Mouse (Mus musculus): ENCODE measurements around the gene Cct5. TPM values are rescaled to one million over a fixed set of nuclear protein-coding genes. Genes with fewer than 3 reads are reported as not detected.

Gene Cct5
- total and polyA plus RNA-seq, 3 experiments = 858 to 1,445 (median 883) TPM

GRCm38 (mm10) chr15:31573287-31573686 is 28.3 kb downstream of the Cct5 start:
- Histone ChIP-seq H3K27ac (ENCODE audit: insufficient read depth, low read depth) (no peak overlapping the region), H3K36me3 (replicated peaks in 1 of 2; ENCODE audit: control insufficient read depth in 1 of 2, insufficient read depth in 1 of 2, low read length in 1 of 2) (no peaks in the 10 kb centered on the region), H3K4me1 (ENCODE audit: control insufficient read depth in 1 of 2, insufficient read depth in 2 of 2) (peaks cover 0 to 22% of the 10 kb centered on the region in 2 experiments; a peak in 2 of 4 replicates), H3K4me3 (replicated peaks in 1 of 3; ENCODE audit: low read depth in 2 of 3, low read length in 2 of 3, poor library complexity in 1 of 3) (no peak overlapping the region), H3K4me2 (ENCODE audit: insufficient read depth, low read depth, poor library complexity, severe bottlenecking) (no peak overlapping the region), H3K79me2 (replicated peaks; ENCODE audit: control insufficient read depth, extremely low read depth, insufficient read depth, poor library complexity, severe bottlenecking) (no peaks in the 10 kb centered on the region), H3K9me3 (replicated peaks; ENCODE audit: low read length) (no peaks in the 10 kb centered on the region), H3K9ac (ENCODE audit: insufficient read depth, low read depth) (no peak overlapping the region), H3K27me3 (replicated peaks) (no peaks in the 10 kb centered on the region)
- in situ Hi-C loops (cut with MboI; ENCODE audit: low pct_ligation_motif_present, low pct_unique_long_range_greater_than_20kb, low sequenced_read_pairs) = no loop called here
- TF ChIP-seq RCOR1 (conservative IDR thresholded peaks at IDR 0.05; ENCODE audit: low read depth, low read length) (no peak), PAX5 (IDR thresholded peaks at IDR 0.05; ENCODE audit: low read length) (no peak), MAFK (IDR thresholded peaks at IDR 0.05; ENCODE audit: insufficient replicate concordance, low read length) (no peak), JUN (IDR thresholded peaks at IDR 0.05; ENCODE audit: insufficient read depth, low read depth, low read length) (no peak), POLR2A (IDR thresholded peaks at IDR 0.05; ENCODE audit: low read depth, low read length) (no peak), GABPA (IDR thresholded peaks at IDR 0.05; ENCODE audit: insufficient replicate concordance, low read depth, low read length) (no peak), MEF2A (IDR thresholded peaks at IDR 0.05; ENCODE audit: borderline replicate concordance, low read depth, low read length) (no peak), CHD1 (IDR thresholded peaks at IDR 0.05; ENCODE audit: low read depth, low read length) (no peak)
- no peak for DNase-seq (ENCODE audit: extremely low read depth)
- dilution Hi-C loops (cut with MboI; ENCODE audit: extremely low pct_ligation_motif_present, extremely low pct_unique_long_range_greater_than_20kb, low sequenced_read_pairs) = no loop called here

GRCm38 (mm10) chr15:31571906-31572722 is 29.5 kb downstream of the Cct5 start:
- no peak for TF ChIP-seq TCF12 (IDR thresholded peaks at IDR 0.05; ENCODE audit: low read depth, low read length)
- TF ChIP-seq POLR2A (IDR thresholded peaks at IDR 0.05; ENCODE audit: low read depth, low read length) = no peak
- TF ChIP-seq RAD21 (IDR thresholded peaks at IDR 0.05; ENCODE audit: low read depth, low read length) = no peak
- no peak for TF ChIP-seq RCOR1 (conservative IDR thresholded peaks at IDR 0.05; ENCODE audit: low read depth, low read length)
- TF ChIP-seq BHLHE40 (IDR thresholded peaks at IDR 0.05; ENCODE audit: low read depth, low read length) = no peak

DNA sequence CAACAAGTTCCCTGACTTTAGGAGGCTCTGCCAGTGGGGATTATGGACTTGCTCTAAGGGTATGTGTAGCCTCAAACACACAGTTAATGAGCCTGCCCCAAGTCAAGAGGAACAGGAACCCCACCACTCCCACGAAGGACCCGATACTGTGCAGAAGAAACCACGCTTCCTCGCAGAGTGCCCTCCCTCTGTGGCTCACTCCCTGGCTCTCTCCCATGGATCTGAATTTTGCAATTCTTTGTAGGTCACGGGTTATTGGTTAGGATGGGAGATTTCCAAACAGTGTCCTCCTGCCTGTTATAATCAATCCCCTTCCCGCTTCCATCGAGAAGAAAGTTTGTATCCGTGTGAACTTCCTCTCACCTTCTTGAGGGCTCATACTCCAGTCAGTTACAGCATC is 30.6 kb downstream of the Cct5 start:
- Histone ChIP-seq H3K4me1 (ENCODE audit: control insufficient read depth in 1 of 2, insufficient read depth in 2 of 2) (peaks cover 0 to 22% of the 10 kb centered on the region in 2 experiments; a peak in 2 of 4 replicates), H3K27me3 (replicated peaks) (no peaks in the 10 kb centered on the region), H3K9ac (ENCODE audit: insufficient read depth, low read depth) (no peak overlapping the region), H3K9me3 (replicated peaks; ENCODE audit: low read length) (no peaks in the 10 kb centered on the region), H3K4me2 (ENCODE audit: insufficient read depth, low read depth, poor library complexity, severe bottlenecking) (no peak overlapping the region), H3K4me3 (replicated peaks in 1 of 3; ENCODE audit: low read depth in 2 of 3, low read length in 2 of 3, poor library complexity in 1 of 3) (no peak overlapping the region), H3K36me3 (replicated peaks in 1 of 2; ENCODE audit: control insufficient read depth in 1 of 2, insufficient read depth in 1 of 2, low read length in 1 of 2) (no peaks in the 10 kb centered on the region), H3K27ac (ENCODE audit: insufficient read depth, low read depth) (no peak overlapping the region), H3K79me2 (replicated peaks; ENCODE audit: control insufficient read depth, extremely low read depth, insufficient read depth, poor library complexity, severe bottlenecking) (no peaks in the 10 kb centered on the region)
- in situ Hi-C loops (cut with MboI; ENCODE audit: low pct_ligation_motif_present, low pct_unique_long_range_greater_than_20kb, low sequenced_read_pairs) (no loop called here), dilution Hi-C loops (cut with MboI; ENCODE audit: extremely low pct_ligation_motif_present, extremely low pct_unique_long_range_greater_than_20kb, low sequenced_read_pairs) (no loop called here)
- DNase-seq (ENCODE audit: extremely low read depth) = no peak
- no peak for TF ChIP-seq GABPA (IDR thresholded peaks at IDR 0.05; ENCODE audit: insufficient replicate concordance, low read depth, low read length)
- no peak for TF ChIP-seq ELF1 (IDR thresholded peaks at IDR 0.05; ENCODE audit: low read depth, low read length)
- no peak for TF ChIP-seq ZNF384 (IDR thresholded peaks at IDR 0.05; ENCODE audit: low read depth, low read length)
- TF ChIP-seq ETS1 (conservative IDR thresholded peaks at IDR 0.05; ENCODE audit: low read depth, low read length) = no peak
- no peak for TF ChIP-seq MXI1 (IDR thresholded peaks at IDR 0.05; ENCODE audit: low read depth, low read length)
- TF ChIP-seq ZC3H11A (IDR thresholded peaks at IDR 0.05; ENCODE audit: low read depth, low read length) = no peak
- TF ChIP-seq E2F4 (IDR thresholded peaks at IDR 0.05; ENCODE audit: insufficient replicate concordance, low read depth, low read length) = no peak
- TF ChIP-seq USF2 (conservative IDR thresholded peaks at IDR 0.05; ENCODE audit: low read depth, low read length) = no peak
- TF ChIP-seq RAD21 (IDR thresholded peaks at IDR 0.05; ENCODE audit: low read depth, low read length) = no peak
- TF ChIP-seq CHD2 (IDR thresholded peaks at IDR 0.05; ENCODE audit: low read length) = no peak
- TF ChIP-seq MAZ (IDR thresholded peaks at IDR 0.05; ENCODE audit: low read depth, low read length) = no peak
- TF ChIP-seq HCFC1 (IDR thresholded peaks at IDR 0.05; ENCODE audit: low read depth, low read length) = no peak
- TF ChIP-seq KAT2A (IDR thresholded peaks at IDR 0.05; ENCODE audit: insufficient replicate concordance, low read length) = no peak
- no peak for TF ChIP-seq NRF1 (IDR thresholded peaks at IDR 0.05; ENCODE audit: low read depth, low read length)
- TF ChIP-seq JUND (conservative IDR thresholded peaks at IDR 0.05; ENCODE audit: low read depth, low read length) = no peak

More at GRCm38 (mm10) chr15:31571906-31572722, 29.5 kb downstream of the Cct5 start:
- no peak overlapping the region for H3K9ac ChIP-seq (ENCODE audit: insufficient read depth, low read depth)
- no peak for DNase-seq (ENCODE audit: extremely low read depth)
- in situ Hi-C loops (cut with MboI; ENCODE audit: low pct_ligation_motif_present, low pct_unique_long_range_greater_than_20kb, low sequenced_read_pairs) = no loop called here
- no peaks in the 10 kb centered on the region for H3K27me3 ChIP-seq (replicated peaks)
- H3K36me3 ChIP-seq (replicated peaks in 1 of 2; ENCODE audit: control insufficient read depth in 1 of 2, insufficient read depth in 1 of 2, low read length in 1 of 2) = no peaks in the 10 kb centered on the region
- no peaks in the 10 kb centered on the region for H3K79me2 ChIP-seq (replicated peaks; ENCODE audit: control insufficient read depth, extremely low read depth, insufficient read depth, poor library complexity, severe bottlenecking)
- no peak overlapping the region for H3K4me2 ChIP-seq (ENCODE audit: insufficient read depth, low read depth, poor library complexity, severe bottlenecking)
- H3K9me3 ChIP-seq (replicated peaks; ENCODE audit: low read length) = no peaks in the 10 kb centered on the region
- dilution Hi-C loops (cut with MboI; ENCODE audit: extremely low pct_ligation_motif_present, extremely low pct_unique_long_range_greater_than_20kb, low sequenced_read_pairs) = no loop called here
- H3K4me1 ChIP-seq (ENCODE audit: control insufficient read depth in 1 of 2, insufficient read depth in 2 of 2) = peaks cover 0 to 22% of the 10 kb centered on the region in 2 experiments; a peak in 2 of 4 replicates
- H3K4me3 ChIP-seq (replicated peaks in 1 of 3; ENCODE audit: low read depth in 2 of 3, low read length in 2 of 3, poor library complexity in 1 of 3) = no peak overlapping the region
- no peak overlapping the region for H3K27ac ChIP-seq (ENCODE audit: insufficient read depth, low read depth)

Data from CH12.LX (cell line).